In genomic region chr15:86168941-86169816, GRCm38 (mm10) we compare ENCODE assay signal across 12 mouse cellular contexts. TPM values are rescaled to one million over a fixed set of nuclear protein-coding genes. Genes with fewer than 3 reads are reported as not detected.
DNase-seq lines count a peak whose midpoint lies in the region; ATAC-seq lines count a peak whose summit lies in the region.
"Had no signal": no experiment of that assay in that cellular context is flagged by ENCODE, and none has a peak within 500 bp of the region (broad histone marks: within the 10 kb centered on the region; RNA-seq: fewer than 3 reads in every experiment).

No protein-coding gene starts in this region.

- WGBS in kidney, embryonic 14.5 days, result 80% methylated on average over 12 of the region's 12 CpGs
- WGBS in midbrain, embryonic 13.5 days, result 81% methylated on average over 12 of the region's 12 CpGs
- WGBS in midbrain, embryonic 14.5 days, result 86% methylated on average over 12 of the region's 12 CpGs
- WGBS in neural tube, embryonic 15.5 days, result 83% methylated on average over 12 of the region's 12 CpGs

- H3K4me2 ChIP-seq in kidney, embryonic 14.5 days (replicated peaks; ENCODE audit: low read depth, low read length), result no peak overlapping the region
- H3K4me2 ChIP-seq in midbrain, embryonic 13.5 days (replicated peaks), result no peak overlapping the region
- no peak overlapping the region for H3K4me2 ChIP-seq in midbrain, embryonic 14.5 days (ENCODE audit: low read length)
- H3K4me2 ChIP-seq in neural tube, embryonic 15.5 days, result no peak overlapping the region; the same call in 1 of the 2 replicates
- H3K4me2 ChIP-seq: limb, embryonic 15.5 days; neural tube, embryonic 12.5 days had no signal

- H3K27ac ChIP-seq in kidney, embryonic 14.5 days (ENCODE audit: low read depth, low read length), result peak overlapping the region; percentile 37; the same call in 1 of the 2 replicates
- H3K27ac ChIP-seq in midbrain, embryonic 13.5 days, result no peak overlapping the region
- no peak overlapping the region for H3K27ac ChIP-seq in midbrain, embryonic 14.5 days (replicated peaks; ENCODE audit: low read depth, low read length)
- 0 out of 2 replicates have a peak overlapping the region, but pooled peaks have one; percentile 1 for H3K27ac ChIP-seq in neural tube, embryonic 15.5 days (replicated peaks)
- H3K27ac ChIP-seq: limb, embryonic 15.5 days; neural tube, embryonic 12.5 days had no signal

- no peaks in the 10 kb centered on the region; the same call in 1 of the 2 replicates for H3K36me3 ChIP-seq in kidney, embryonic 14.5 days (ENCODE audit: control insufficient read depth, insufficient read depth, low read length)
- H3K36me3 ChIP-seq in midbrain, embryonic 13.5 days, result peaks cover 8% of the 10 kb centered on the region
- H3K36me3 ChIP-seq in midbrain, embryonic 14.5 days (ENCODE audit: control insufficient read depth, insufficient read depth, low read length), result peaks cover 6% of the 10 kb centered on the region
- H3K36me3 ChIP-seq in neural tube, embryonic 15.5 days, result peaks cover 6% of the 10 kb centered on the region; the same call in 1 of the 2 replicates
- H3K36me3 ChIP-seq: limb, embryonic 15.5 days had no signal

- H3K4me1 ChIP-seq in kidney, embryonic 14.5 days (ENCODE audit: control insufficient read depth, insufficient read depth, low read length), result peaks cover 26% of the 10 kb centered on the region
- H3K4me1 ChIP-seq in midbrain, embryonic 13.5 days (replicated peaks), result peaks cover 32% of the 10 kb centered on the region
- H3K4me1 ChIP-seq in midbrain, embryonic 14.5 days (ENCODE audit: control insufficient read depth, insufficient read depth, low read length), result peaks cover 20% of the 10 kb centered on the region
- H3K4me1 ChIP-seq in neural tube, embryonic 15.5 days, result peaks cover 47% of the 10 kb centered on the region

- H3K9ac ChIP-seq in kidney, embryonic 14.5 days (ENCODE audit: low read depth, low read length), result no peak overlapping the region
- no peak overlapping the region for H3K9ac ChIP-seq in midbrain, embryonic 13.5 days (replicated peaks)
- no peak overlapping the region for H3K9ac ChIP-seq in midbrain, embryonic 14.5 days (replicated peaks; ENCODE audit: low read length)
- H3K9ac ChIP-seq in neural tube, embryonic 15.5 days (replicated peaks), result no peak overlapping the region
- H3K9ac ChIP-seq: limb, embryonic 15.5 days; neural tube, embryonic 12.5 days had no signal

- no peaks in the 10 kb centered on the region for H3K9me3 ChIP-seq in kidney, embryonic 14.5 days (ENCODE audit: control insufficient read depth, low read length)
- H3K9me3 ChIP-seq in midbrain, embryonic 13.5 days, result no peaks in the 10 kb centered on the region
- H3K9me3 ChIP-seq in midbrain, embryonic 14.5 days (ENCODE audit: control insufficient read depth, low read length), result no peaks in the 10 kb centered on the region
- no peaks in the 10 kb centered on the region for H3K9me3 ChIP-seq in neural tube, embryonic 15.5 days (replicated peaks)
- H3K9me3 ChIP-seq: limb, embryonic 15.5 days; neural tube, embryonic 12.5 days had no signal

- no peaks in the 10 kb centered on the region for H3K27me3 ChIP-seq in kidney, embryonic 14.5 days (ENCODE audit: control insufficient read depth, insufficient read depth, low read length)
- H3K27me3 ChIP-seq in midbrain, embryonic 13.5 days, result no peaks in the 10 kb centered on the region
- no peaks in the 10 kb centered on the region for H3K27me3 ChIP-seq in midbrain, embryonic 14.5 days (ENCODE audit: control insufficient read depth, insufficient read depth, low read length)
- no peaks in the 10 kb centered on the region for H3K27me3 ChIP-seq in neural tube, embryonic 15.5 days (replicated peaks)
- H3K27me3 ChIP-seq: limb, embryonic 15.5 days; neural tube, embryonic 12.5 days; Patski had no signal

- no peak for ATAC-seq in kidney, embryonic 14.5 days (ENCODE audit: low FRiP score, low TSS enrichment)
- ATAC-seq in midbrain, embryonic 13.5 days, result 0 out of 2 replicates have a peak, but pooled peaks have one; percentile 12
- no peak for ATAC-seq in midbrain, embryonic 14.5 days (ENCODE audit: low FRiP score, low TSS enrichment)
- 0 out of 2 replicates have a peak, but pooled peaks have one; percentile 32 for ATAC-seq in neural tube, embryonic 15.5 days (ENCODE audit: low FRiP score)
- ATAC-seq: intestine, postnatal 0 days had no signal

- H3K4me3 ChIP-seq in kidney, embryonic 14.5 days (ENCODE audit: low read length), result no peak overlapping the region
- H3K4me3 ChIP-seq in midbrain, embryonic 13.5 days (replicated peaks), result no peak overlapping the region
- H3K4me3 ChIP-seq in midbrain, embryonic 14.5 days (replicated peaks; ENCODE audit: low read depth, low read length), result no peak overlapping the region
- no peak overlapping the region for H3K4me3 ChIP-seq in neural tube, embryonic 15.5 days (replicated peaks)
- H3K4me3 ChIP-seq: limb, embryonic 15.5 days; neural tube, embryonic 12.5 days had no signal

- DNase-seq in cerebellum, adult 9-10 months, result peak; percentile 46
- no peak for DNase-seq in cerebellum, adult 11-12 months
- no peak for DNase-seq in kidney, postnatal 36 days
- no peak for DNase-seq in midbrain, embryonic 14.5 days
- DNase-seq in frontal cortex, postnatal 36 days (ENCODE audit: low spot score in 2 of 2), result no peak

RNA-seq across cellular contexts. Expression of gene Cerk, which starts 16.8 kb away (rescaled TPM):
- polyA plus RNA-seq in kidney, embryonic 14.5 days (2014; fragmentation: Nextera tagmentation; extraction: Ambion mirVana), result 5.7 and 14.2 TPM in 2 replicates
- 20.6 and 22.3 TPM in 2 replicates for polyA plus RNA-seq in midbrain, embryonic 13.5 days (2015; fragmentation: Nextera tagmentation; extraction: Ambion mirVana)
- polyA plus RNA-seq in midbrain, embryonic 14.5 days (2014; fragmentation: Nextera tagmentation; extraction: Ambion mirVana), result 20.3 and 23.5 TPM in 2 replicates
- 26.4 and 27.5 TPM in 2 replicates for polyA plus RNA-seq in neural tube, embryonic 15.5 days (2015; fragmentation: Nextera tagmentation; extraction: Ambion mirVana)

RNA-seq across cellular contexts. Expression of gene Tbc1d22a, which starts 45.1 kb away (rescaled TPM):
- 6.5 and 11.1 TPM in 2 replicates for polyA plus RNA-seq in kidney, embryonic 14.5 days (2014; fragmentation: Nextera tagmentation; extraction: Ambion mirVana)
- polyA plus RNA-seq in midbrain, embryonic 13.5 days (2015; fragmentation: Nextera tagmentation; extraction: Ambion mirVana), result 13.4 and 13.6 TPM in 2 replicates
- 9.3 and 11.9 TPM in 2 replicates for polyA plus RNA-seq in midbrain, embryonic 14.5 days (2014; fragmentation: Nextera tagmentation; extraction: Ambion mirVana)
- polyA plus RNA-seq in neural tube, embryonic 15.5 days (2015; fragmentation: Nextera tagmentation; extraction: Ambion mirVana), result 11.0 and 14.1 TPM in 2 replicates

Comparison
In these comparisons a context has a peak if more than half of its experiments do, and no peak if none do; other contexts are left out.
1. ATAC-seq: peak in midbrain, embryonic 13.5 days (single experiment) and neural tube, embryonic 15.5 days (single experiment); none in kidney, embryonic 14.5 days (single experiment) and midbrain, embryonic 14.5 days (single experiment).
2. H3K27ac ChIP-seq: peak in kidney, embryonic 14.5 days (single experiment) and neural tube, embryonic 15.5 days (single experiment); none in midbrain, embryonic 13.5 days (single experiment) and midbrain, embryonic 14.5 days (single experiment).